Mouse (Mus musculus): ENCODE measurements around the gene 9130230L23Rik.

DNA sequence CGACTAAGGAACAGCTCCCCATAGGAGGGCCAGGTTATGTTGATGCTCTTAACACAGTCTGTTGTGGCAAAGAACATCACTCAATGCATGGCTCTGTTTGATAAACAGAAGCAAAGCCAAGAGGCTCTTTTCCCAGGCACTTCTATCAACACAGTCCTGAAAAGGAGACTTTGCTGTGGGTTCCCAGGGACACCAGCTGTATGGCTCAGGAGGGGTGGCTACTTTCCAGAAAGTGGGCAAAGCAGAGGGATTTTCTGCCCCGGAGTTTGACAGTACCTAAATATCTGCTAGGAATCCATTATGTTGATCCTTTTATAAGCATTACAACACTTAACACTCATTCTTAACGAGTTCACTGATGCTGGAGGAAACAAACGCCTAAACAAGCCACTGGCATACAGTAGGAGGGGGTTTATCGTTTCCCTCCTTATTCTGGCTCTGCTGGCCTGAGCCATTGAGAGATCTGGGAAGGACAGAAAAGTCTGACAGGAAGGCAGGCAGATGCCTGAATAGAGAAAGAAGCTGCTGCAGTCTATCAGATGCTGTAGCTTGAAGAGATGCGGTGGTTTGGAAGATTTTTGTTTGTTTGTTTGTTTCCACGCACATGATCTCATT lies 32.5 kb upstream of the 9130230L23Rik start:
- TF ChIP-seq POLR2A (IDR thresholded peaks at IDR 0.05; ENCODE audit: borderline replicate concordance, extremely low read depth, insufficient read depth, insufficient read length, poor library complexity, severe bottlenecking) (no peak), CTCF (IDR thresholded peaks at IDR 0.05; ENCODE audit: borderline replicate concordance, extremely low read depth, insufficient read depth, insufficient read length) (no peak)
